In the genomic region with DNA sequence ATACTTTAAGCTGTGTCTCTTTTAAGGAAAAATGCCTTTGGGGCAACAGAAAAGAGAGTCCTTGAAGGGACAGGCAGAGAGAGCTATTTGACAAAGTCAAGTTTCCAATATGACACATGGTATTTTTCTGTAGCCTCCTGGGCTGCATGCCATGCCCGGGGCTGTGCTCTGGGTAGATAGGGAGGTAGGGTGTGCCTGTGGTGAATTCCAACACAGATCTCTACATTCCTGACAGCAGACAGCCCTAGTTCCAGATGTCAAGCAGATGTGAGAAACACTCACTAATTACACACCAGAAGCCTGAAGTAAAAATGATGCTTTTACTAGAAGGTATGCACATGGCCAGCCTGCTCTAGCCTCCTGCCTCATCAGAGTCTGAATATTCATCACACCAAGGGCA, we compare ENCODE assay signal across 17 mouse cellular contexts. TPM values are rescaled to one million over a fixed set of nuclear protein-coding genes. Genes with fewer than 3 reads are reported as not detected.
A peak's percentile ranks its signal among the peaks of the same experiment; 100 is the strongest.
DNase-seq lines count a peak whose midpoint lies in the region; ATAC-seq and TF ChIP-seq lines count a peak whose summit lies in the region.
"Had no signal": no experiment of that assay in that cellular context is flagged by ENCODE, and none has a peak within 500 bp of the region (broad histone marks: within the 10 kb centered on the region; RNA-seq: fewer than 3 reads in every experiment).

No protein-coding gene starts in this region.

- peak; percentile 14 for DNase-seq in heart, postnatal 4 days
- DNase-seq in heart, embryonic 10.5 days (ENCODE audit: low spot score), result no peak
- DNase-seq in c-Kit-positive CD71-positive TER-119-positive erythroid progenitor cells, embryonic 14.5 days (ENCODE audit: low spot score), result peak; percentile 37
- peak in 2 of 3 experiments; percentile 9 to 17 for DNase-seq in liver, embryonic 14.5 days (ENCODE audit: low read depth in 3 of 3, low spot score in 3 of 3)
- peak; percentile 49 to 67 for DNase-seq in spleen, postnatal 14 days (ENCODE audit: low spot score in 2 of 2)
- DNase-seq in layer of hippocampus, postnatal 14 days (ENCODE audit: low spot score in 2 of 2), result no peak
- DNase-seq: cerebellum, adult 2 months; heart, adult 11 months; kidney, adult 2 months; thymus, postnatal 25 days had no signal

- H3K4me2 ChIP-seq in liver, embryonic 14.5 days (ENCODE audit: low read depth), result no peak overlapping the region
- no peak overlapping the region for H3K4me2 ChIP-seq in neural tube, embryonic 15.5 days
- H3K4me2 ChIP-seq: hindbrain, embryonic 13.5 days; stomach, embryonic 15.5 days had no signal

- TF ChIP-seq EP300 in liver, embryonic 14.5 days (IDR thresholded peaks at IDR 0.05; ENCODE audit: low read depth), result peak; percentile 28; the same call in 1 of the 2 replicates

- no peak overlapping the region for H3K9ac ChIP-seq in liver, embryonic 14.5 days (replicated peaks)
- no peak overlapping the region for H3K9ac ChIP-seq in neural tube, embryonic 15.5 days (replicated peaks)
- H3K9ac ChIP-seq: hindbrain, embryonic 13.5 days; stomach, embryonic 15.5 days had no signal

- no peak for TF ChIP-seq CTCF in liver, embryonic 14.5 days (IDR thresholded peaks at IDR 0.05; ENCODE audit: low read depth)

- 26% methylated on average over 1 of the region's 1 CpGs for WGBS in heart, embryonic 10.5 days
- WGBS in liver, embryonic 14.5 days (ENCODE audit: insufficient replicate concordance), result 21% methylated on average over 1 of the region's 1 CpGs
- WGBS in neural tube, embryonic 15.5 days, result 81% methylated on average over 1 of the region's 1 CpGs

- no peaks in the 10 kb centered on the region for H3K27me3 ChIP-seq in heart, embryonic 10.5 days (ENCODE audit: insufficient read depth, poor library complexity, severe bottlenecking)
- H3K27me3 ChIP-seq in liver, embryonic 14.5 days (ENCODE audit: control insufficient read depth, insufficient read depth, low read length), result no peaks in the 10 kb centered on the region
- H3K27me3 ChIP-seq in neural tube, embryonic 15.5 days (replicated peaks), result no peaks in the 10 kb centered on the region
- H3K27me3 ChIP-seq: hindbrain, embryonic 13.5 days; megakaryocyte, embryonic 14.5 days; stomach, embryonic 15.5 days had no signal

- 0 out of 2 replicates have a peak, but pooled peaks cover 3% of the 10 kb centered on the region for H3K4me1 ChIP-seq in heart, embryonic 10.5 days
- no peaks in the 10 kb centered on the region; a peak in 1 of 4 replicates for H3K4me1 ChIP-seq in liver, embryonic 14.5 days (replicated peaks; ENCODE audit: control insufficient read depth in 2 of 2, insufficient read depth in 2 of 2, low read length in 1 of 2)
- H3K4me1 ChIP-seq in neural tube, embryonic 15.5 days, result no peaks in the 10 kb centered on the region
- H3K4me1 ChIP-seq: hindbrain, embryonic 13.5 days; stomach, embryonic 15.5 days had no signal

- H3K4me3 ChIP-seq in heart, embryonic 10.5 days, result no peak overlapping the region
- H3K4me3 ChIP-seq in liver, embryonic 14.5 days (ENCODE audit: insufficient read depth in 1 of 2, low read depth in 2 of 2, low read length in 2 of 2), result no peak overlapping the region
- H3K4me3 ChIP-seq in neural tube, embryonic 15.5 days (replicated peaks), result no peak overlapping the region
- H3K4me3 ChIP-seq: forebrain, embryonic 10.5 days; hindbrain, embryonic 13.5 days; megakaryocyte, embryonic 14.5 days; stomach, embryonic 15.5 days had no signal

- peak; percentile 84 for ATAC-seq in liver, embryonic 14.5 days (ENCODE audit: insufficient read depth)
- no peak for ATAC-seq in neural tube, embryonic 15.5 days (ENCODE audit: low FRiP score)
- ATAC-seq in inflammation-experienced regulatory T-cells, adult 6 months, result no peak
- ATAC-seq: CD4-positive, CD25-positive, alpha-beta regulatory T cell, adult 4 months had no signal

- H3K27ac ChIP-seq in heart, embryonic 10.5 days, result no peak overlapping the region
- no peak overlapping the region for H3K27ac ChIP-seq in liver, embryonic 14.5 days
- no peak overlapping the region for H3K27ac ChIP-seq in neural tube, embryonic 15.5 days (replicated peaks)
- H3K27ac ChIP-seq: forebrain, embryonic 10.5 days; hindbrain, embryonic 13.5 days; stomach, embryonic 15.5 days had no signal

- no peaks in the 10 kb centered on the region for H3K36me3 ChIP-seq in heart, embryonic 10.5 days
- no peaks in the 10 kb centered on the region for H3K36me3 ChIP-seq in liver, embryonic 14.5 days (replicated peaks; ENCODE audit: control insufficient read depth, insufficient read depth, low read depth)
- no peaks in the 10 kb centered on the region for H3K36me3 ChIP-seq in neural tube, embryonic 15.5 days
- H3K36me3 ChIP-seq: forebrain, embryonic 10.5 days; hindbrain, embryonic 13.5 days; stomach, embryonic 15.5 days had no signal

- H3K9me3 ChIP-seq in heart, embryonic 10.5 days, result no peaks in the 10 kb centered on the region
- no peaks in the 10 kb centered on the region for H3K9me3 ChIP-seq in liver, embryonic 14.5 days (ENCODE audit: control insufficient read depth, low read length)
- peaks cover 4% of the 10 kb centered on the region; the same call in 1 of the 2 replicates for H3K9me3 ChIP-seq in neural tube, embryonic 15.5 days (replicated peaks)
- H3K9me3 ChIP-seq: hindbrain, embryonic 13.5 days; stomach, embryonic 15.5 days had no signal

RNA-seq across cellular contexts. Expression of a gene that starts 39.2 kb away (rescaled TPM):
- total RNA-seq in heart, postnatal 4 days (2021), result 10 to 100 TPM; 50.1 to 52.8 TPM
- polyA plus RNA-seq in heart, embryonic 10.5 days (2016; fragmentation: Nextera tagmentation; extraction: Ambion mirVana), result 79.6 and 84.0 TPM in 2 replicates
- 10.9 and 13.3 TPM in 2 replicates for polyA plus RNA-seq in liver, embryonic 14.5 days (2012; rRNA removed)
- polyA plus RNA-seq in liver, embryonic 14.5 days (2014; fragmentation: Nextera tagmentation; extraction: Ambion mirVana), result 39.9 and 42.0 TPM in 2 replicates
- 79.2 and 85.2 TPM in 2 replicates for polyA plus RNA-seq in neural tube, embryonic 15.5 days (2015; fragmentation: Nextera tagmentation; extraction: Ambion mirVana)
- 10 to 100 TPM; 49.7 to 54.6 TPM for total RNA-seq in layer of hippocampus, postnatal 14 days (2021)
- 10 to 100 TPM; 83.4 to 98.8 (median 83.7) TPM for polyA plus RNA-seq in inflammation-experienced regulatory T-cells, adult 6 months (2017; shearing (Covaris generic))

RNA-seq across cellular contexts. Expression of a gene that starts 44.1 kb away (rescaled TPM):
- total RNA-seq in heart, postnatal 4 days (2021), result 10 to 100 TPM; 50.1 to 58.3 TPM
- 40.7 and 42.2 TPM in 2 replicates for polyA plus RNA-seq in heart, embryonic 10.5 days (2016; fragmentation: Nextera tagmentation; extraction: Ambion mirVana)
- 17.7 and 29.0 TPM in 2 replicates for polyA plus RNA-seq in liver, embryonic 14.5 days (2012; rRNA removed)
- 27.4 and 30.2 TPM in 2 replicates for polyA plus RNA-seq in liver, embryonic 14.5 days (2014; fragmentation: Nextera tagmentation; extraction: Ambion mirVana)
- polyA plus RNA-seq in neural tube, embryonic 15.5 days (2015; fragmentation: Nextera tagmentation; extraction: Ambion mirVana), result 88.3 and 111 TPM in 2 replicates
- 100 to 1,000 TPM; 171 to 174 TPM for total RNA-seq in layer of hippocampus, postnatal 14 days (2021)
- 10 to 100 TPM; 40.4 to 58.4 (median 53.7) TPM for polyA plus RNA-seq in inflammation-experienced regulatory T-cells, adult 6 months (2017; shearing (Covaris generic))

Comparison
In these comparisons a context has a peak if more than half of its experiments do, and no peak if none do; other contexts are left out.
1. DNase-seq: peak in heart, postnatal 4 days (single experiment), c-Kit-positive CD71-positive TER-119-positive erythroid progenitor cells, embryonic 14.5 days (single experiment), liver, embryonic 14.5 days (2 of 3) and spleen, postnatal 14 days (2 of 2); none in heart, embryonic 10.5 days (single experiment) and layer of hippocampus, postnatal 14 days (0 of 2).